Mouse (Mus musculus) left cerebral cortex, postnatal 36 days (tissue): ENCODE results near the gene Magi1. TPM values are rescaled to one million over a fixed set of nuclear protein-coding genes. Genes with fewer than 3 reads are reported as not detected.

Experiments used
- DNase-seq, 2 experiments: peaks; one replicate each; pipeline ENCODE4 v3.0.0; 2021 to 2022; ENCODE audit warnings: low spot score in 2 of 2, mixed read lengths in 1 of 2
- intact Hi-C: fragments of 180-260 bp; cut with DNase I; formaldehyde crosslinking; loops from one replicate; pipeline ENCODE4 v1.15.1; 2025
- total RNA-seq, 2 experiments: library from RNA; stranded (reverse); gene quantifications; 2 replicates each; pipeline ENCODE4 v1.2.3; 2021

Magi1 gene
- total RNA-seq, 2 experiments from 2014 or later: 81.0 to 87.5 TPM

DNA sequence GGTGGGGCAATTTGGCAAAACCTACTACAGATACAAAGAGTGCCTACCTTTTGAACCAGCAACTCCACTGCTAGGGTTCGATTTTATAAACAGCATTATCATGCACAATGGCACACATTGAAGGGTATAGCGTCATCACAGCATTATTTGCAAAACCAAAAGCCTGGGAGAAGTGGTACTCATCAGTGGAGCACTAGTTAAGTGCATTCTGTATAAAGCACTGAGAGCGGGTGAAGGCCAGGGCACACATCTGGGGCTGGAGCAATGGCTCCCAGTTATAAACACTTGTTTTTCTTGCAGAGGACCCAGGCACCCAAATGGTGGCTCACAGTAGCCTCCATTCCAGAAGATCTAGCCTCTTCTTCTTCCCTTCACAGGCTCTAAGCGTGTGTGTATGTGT lies 67.9 kb downstream of the Magi1 start:
- intact Hi-C loops: no loop called here
- DNase-seq: no peak

DNA sequence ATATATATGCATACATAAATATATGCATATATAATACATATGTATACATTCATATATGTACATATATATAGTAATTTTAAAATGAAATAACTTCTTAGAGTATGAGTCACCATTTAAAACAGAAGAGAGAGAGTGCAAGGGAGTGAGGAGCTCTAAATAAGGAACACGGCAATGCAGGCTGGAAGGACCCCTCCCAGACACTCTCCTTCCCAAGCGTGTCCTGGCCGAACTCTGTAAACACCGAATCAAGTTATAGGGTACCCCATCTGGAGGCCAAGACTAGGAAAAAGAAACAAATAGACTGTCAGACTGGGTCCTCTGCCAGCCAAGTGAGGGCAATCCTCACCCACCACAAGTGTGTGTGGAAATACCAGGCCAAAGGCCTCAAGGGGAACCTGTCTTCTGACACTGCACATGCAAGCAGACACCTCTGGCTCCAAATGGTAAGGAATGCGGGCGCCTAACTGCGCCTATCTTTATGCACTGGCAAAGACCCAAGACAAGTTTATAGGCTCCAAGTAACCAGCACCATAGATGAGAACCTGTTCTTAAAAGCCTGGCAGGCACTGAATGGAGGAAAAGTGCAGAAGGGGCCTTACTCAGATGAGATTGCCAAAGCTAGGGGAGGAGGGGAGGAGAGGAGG lies 68.7 kb downstream of the Magi1 start:
- intact Hi-C loops: no loop called here
- DNase-seq: no peak

DNA sequence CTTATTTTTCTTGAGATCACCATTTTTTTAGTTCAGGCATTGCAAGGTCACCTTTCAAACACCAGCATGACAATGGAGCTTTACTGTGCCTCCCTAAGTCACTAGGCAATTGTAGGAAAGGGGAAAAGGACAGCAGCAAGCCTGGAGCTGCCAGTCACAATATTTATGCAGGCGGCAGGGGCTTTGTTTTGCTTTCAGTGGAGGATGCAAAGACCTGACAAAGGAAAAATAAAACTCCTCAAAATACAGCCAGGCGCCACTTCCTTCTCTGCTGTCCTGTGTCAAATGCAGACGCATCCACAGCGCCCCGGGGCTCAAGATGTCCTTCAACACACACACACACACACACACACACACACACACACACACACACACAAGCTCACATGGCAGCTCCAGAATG lies 77.8 kb downstream of the Magi1 start:
- DNase-seq: no peak
- intact Hi-C loops: no loop called here

DNA sequence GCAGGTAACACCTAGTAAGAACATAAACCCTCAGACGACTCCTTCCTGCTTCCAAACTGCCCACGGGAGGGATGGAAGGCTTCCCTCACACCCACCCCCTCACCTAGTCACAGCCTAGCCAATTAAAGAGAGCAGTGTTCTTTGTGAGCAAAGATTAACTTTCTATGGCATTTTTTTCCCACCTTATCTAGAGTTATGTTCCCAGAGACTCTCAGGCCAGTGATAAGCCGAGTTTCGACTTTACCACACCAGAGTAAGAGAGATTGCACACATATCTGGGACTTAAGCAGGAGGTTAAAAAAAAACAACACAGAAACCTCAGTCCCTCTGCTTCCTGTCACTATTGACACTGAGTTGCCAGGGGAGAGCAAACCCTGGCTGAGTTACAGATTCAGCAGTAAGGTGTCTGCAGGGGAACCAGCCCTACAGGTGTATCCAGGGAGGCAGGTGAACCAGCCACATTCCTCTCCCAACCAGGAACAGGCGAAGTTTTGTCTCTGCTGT lies 80.0 kb downstream of the Magi1 start:
- intact Hi-C loops: no loop called here
- DNase-seq: no peak

DNA sequence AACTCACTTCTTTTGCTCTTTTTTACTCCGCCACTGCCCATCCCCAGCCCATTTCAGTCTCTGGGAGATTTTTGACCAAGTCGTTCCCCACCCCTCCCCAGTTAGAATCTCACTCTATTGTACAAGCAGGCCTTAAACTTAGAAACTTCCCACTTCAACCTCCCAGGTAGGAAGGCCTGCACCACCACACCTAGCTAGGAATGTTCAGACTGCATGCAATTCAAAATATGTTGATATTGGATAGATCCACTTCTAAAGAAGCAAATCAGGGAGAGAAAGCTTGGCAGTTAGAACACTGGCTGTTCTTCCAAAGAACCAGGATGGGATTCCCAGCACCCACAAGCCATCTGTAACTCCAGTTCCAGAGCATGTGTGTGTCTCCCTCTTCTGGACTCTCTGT lies 81.8 kb downstream of the Magi1 start:
- intact Hi-C loops: no loop called here
- DNase-seq: no peak

DNA sequence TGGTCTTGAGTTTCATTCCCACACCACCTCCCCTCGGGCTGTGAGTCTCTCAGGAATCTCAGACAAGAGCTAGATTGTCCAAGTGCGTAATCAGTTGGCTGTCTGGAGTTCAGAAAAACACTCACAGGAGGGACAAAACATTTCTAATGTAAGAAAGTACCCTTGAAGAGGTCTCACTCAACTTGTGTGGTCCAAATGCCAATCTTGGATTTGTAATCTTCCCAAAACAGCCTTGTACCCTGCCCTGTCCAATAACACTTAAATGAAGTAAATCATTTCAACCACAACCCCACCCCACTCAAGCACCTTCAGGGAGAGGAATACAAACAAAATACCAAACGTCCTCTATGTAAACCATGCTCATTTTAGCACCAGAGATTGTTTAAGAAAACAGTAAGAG lies 82.8 kb downstream of the Magi1 start:
- intact Hi-C loops: no loop called here
- DNase-seq: no peak

DNA sequence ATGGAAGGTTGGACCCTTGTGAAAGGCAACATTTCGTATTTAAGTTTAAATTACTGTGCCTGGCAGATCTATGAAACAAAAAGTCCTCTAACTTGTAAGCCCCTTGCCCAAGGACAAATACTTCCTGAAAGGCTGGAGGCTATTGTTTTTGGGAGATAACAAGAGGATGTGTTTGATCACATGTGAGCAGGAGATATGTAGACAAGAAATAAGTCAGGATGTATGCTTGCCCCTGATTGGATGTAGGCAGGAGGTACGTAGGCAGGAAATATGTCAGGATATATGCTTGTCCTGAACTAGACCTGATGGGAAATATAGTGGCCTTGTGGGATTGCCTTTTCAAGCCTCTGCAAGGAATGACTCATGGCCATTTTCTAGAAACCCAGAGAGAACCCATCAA lies 84.0 kb downstream of the Magi1 start:
- intact Hi-C loops: no loop called here
- no peak for DNase-seq

DNA sequence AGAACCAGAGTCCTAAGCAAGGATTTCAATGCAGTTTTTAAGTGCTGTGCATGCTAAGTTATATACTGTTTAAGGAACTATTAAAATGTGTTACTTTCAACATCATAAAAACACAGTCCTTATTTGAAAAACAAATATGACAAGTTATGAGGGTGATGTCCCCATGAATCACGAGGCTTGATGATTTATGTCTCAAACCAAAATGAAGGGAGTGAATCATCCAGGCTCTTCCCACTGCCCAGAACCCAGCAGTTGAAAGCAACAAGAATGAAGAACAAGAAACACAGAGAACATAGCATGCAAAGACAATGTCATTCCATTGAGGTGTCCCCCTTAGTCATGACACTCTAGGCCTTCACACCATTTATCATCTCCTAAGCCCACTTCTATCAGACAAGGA lies 85.9 kb downstream of the Magi1 start:
- no peak for DNase-seq
- intact Hi-C loops: no loop called here

DNA sequence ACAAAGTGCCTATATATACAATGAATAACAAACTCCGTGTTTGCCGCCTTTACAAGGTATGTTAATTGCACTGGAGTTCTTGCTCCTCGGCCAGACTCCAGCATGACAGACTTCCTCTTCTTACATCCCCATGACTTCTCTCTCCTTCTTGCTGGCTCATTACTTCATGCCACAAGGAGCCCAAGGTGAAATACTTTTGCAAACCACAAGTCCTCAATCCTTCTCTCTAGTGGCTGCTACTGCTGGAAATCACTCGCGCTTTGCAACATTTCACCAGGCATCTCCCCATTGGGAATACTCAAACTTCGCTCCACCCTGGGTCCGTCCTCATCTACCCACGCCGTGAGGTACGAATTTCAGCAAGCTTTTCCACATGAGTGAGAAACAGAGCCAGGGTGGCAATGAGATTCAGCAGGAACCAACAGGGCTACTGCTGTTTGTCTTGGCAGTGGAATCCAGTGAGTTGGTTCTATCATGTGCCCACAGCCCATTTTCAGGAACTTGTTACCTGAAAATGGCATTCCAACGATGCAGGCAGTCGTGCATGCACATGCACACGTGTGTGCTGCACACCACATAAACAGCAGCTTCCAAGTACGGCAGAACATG lies 88.3 kb downstream of the Magi1 start:
- intact Hi-C loops: no loop called here
- no peak for DNase-seq

DNA sequence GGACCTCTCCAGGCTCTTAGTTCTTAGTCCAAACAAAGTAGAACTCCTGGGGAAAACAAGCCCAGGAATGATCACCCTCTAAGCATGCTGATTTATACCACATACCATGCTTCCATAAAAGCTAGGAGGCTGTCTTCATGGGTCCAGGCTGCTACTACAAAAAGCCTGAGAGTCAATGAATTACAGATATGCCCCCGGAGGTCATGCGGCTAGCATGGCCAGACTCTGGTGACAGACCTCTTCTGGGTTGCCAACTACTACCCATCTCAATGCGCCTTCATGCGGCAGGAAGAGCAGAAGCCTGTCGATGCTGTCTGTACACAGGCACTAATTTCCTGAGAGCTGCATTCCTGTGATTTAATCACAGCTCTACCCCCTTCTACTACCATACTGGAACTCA lies 92.9 kb downstream of the Magi1 start:
- no peak for DNase-seq
- intact Hi-C loops: no loop called here

DNA sequence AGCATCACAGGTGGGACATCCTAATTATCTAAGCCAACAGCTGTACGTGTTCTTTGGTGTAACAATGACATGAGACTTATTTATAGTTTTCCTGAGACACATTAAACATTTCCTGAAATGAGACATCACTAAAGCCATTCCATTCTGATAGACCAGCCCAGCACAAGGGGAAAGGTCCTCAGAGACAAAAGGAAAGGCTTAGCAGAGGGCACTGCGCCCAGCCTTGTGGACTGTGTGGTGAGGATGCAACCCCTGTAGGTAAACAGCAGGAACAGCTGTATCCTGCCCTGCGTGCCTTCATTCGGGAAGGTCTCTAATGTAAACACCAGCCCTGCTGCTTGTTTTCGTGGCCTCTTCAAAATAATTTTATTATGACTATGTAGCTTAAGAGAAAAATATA lies 94.3 kb downstream of the Magi1 start:
- intact Hi-C loops: no loop called here
- no peak for DNase-seq

DNA sequence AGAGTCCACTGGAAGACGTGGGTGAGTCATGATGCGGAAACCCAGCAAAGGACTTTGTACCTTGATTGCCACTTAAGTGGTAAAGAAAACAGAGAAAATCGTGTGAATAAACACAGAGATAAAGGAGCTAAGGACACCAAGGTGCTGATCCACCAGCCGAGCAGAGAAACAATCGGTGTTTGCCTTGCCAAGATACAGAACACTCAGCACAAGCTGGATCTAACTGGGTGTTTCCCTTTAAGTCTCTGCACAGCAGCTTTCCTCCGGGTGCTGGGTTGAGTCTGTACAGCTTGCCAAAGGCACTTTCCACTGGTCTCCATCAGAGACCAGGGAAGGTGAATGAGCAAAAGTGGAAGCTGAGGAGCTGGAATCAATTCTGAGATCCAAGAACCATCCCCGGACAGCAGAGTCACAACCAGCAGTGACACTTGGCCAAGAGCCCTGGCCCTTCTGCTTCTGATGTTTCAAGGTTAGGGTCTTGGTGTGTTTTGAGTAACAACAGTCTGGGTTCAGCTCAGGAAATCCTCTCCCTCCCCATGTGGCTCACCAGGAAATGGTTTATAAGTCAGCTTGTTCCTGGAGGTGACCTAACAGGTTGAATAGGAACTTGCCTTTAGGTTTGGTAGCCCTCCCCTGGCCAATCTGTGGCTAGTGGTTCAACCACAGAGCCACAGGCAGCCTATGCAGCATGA lies 96.9 kb downstream of the Magi1 start:
- intact Hi-C loops: no loop called here
- DNase-seq: no peak

DNA sequence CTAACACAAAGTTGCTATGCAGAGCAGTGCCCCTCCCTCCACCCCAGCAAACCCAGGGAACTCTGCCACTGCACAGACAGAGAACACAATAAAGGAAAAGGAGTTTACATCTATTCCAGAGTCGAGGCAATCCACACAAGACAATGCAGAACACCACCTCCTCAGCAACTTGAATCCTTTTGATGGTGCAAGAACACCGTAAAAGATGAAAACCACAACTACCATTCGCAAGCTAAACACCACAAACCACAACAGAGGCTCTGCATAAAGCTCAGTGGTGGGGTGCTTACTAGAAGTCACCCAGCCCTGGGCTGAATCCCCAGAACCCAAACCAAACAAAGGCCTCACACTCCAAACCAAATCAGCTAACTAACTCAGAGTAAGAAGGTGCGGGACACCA lies 99.4 kb downstream of the Magi1 start:
- intact Hi-C loops: no loop called here

DNA sequence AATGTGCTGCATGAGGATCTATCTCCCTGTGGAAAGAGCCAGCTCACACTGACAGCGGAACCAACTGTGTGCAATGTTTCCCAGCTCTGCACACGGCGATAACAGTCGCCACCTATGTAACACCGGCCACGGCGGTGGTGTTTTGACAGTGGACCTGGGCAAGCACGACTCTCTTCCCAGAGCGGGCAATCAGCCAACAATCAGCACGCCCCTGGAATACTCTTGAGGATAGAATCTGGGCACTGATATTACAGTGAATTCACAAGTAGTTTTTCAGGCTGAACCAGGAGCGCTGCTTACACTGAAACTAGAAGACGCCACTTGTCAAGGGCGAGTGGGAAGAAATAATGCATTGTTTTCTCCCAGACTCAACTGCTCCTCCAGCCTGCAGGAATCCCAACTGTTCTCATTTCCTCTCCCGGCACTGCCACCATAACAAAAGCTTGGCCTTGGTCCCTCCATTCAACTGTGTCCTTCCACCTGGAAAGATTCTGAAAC lies 100.3 kb downstream of the Magi1 start:
- no peak for DNase-seq
- intact Hi-C loops: no loop called here

More for the DNA sequence above, 99.4 kb downstream of the Magi1 start:
- no peak for DNase-seq

DNA sequence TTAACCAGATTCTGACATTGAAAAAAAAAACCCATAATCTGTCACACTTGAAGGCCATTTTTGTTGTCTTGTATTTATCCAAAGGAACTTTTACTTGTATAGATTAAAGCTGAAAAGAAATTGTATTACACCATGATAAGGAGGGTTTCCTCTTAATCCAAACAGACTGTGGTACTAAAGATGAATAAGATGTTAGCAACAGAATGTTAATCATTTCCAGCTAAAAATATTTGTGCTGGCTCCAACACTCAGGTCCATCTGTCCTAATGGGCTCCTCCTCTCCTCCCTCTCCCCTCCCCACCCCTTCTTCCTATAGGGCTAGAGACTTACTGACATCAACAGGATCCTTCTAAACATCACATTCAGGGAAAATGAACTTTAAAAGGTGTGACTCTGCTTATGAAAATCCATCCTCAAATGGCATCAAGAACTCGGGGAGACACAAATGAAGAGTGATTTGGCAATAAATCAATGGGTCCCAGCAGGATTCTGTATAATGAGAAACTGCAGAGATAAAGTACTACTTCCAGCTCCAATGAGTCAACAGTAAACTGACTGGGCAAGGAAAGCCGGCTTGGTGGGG lies 102.0 kb downstream of the Magi1 start:
- DNase-seq: no peak
- intact Hi-C loops: no loop called here

DNA sequence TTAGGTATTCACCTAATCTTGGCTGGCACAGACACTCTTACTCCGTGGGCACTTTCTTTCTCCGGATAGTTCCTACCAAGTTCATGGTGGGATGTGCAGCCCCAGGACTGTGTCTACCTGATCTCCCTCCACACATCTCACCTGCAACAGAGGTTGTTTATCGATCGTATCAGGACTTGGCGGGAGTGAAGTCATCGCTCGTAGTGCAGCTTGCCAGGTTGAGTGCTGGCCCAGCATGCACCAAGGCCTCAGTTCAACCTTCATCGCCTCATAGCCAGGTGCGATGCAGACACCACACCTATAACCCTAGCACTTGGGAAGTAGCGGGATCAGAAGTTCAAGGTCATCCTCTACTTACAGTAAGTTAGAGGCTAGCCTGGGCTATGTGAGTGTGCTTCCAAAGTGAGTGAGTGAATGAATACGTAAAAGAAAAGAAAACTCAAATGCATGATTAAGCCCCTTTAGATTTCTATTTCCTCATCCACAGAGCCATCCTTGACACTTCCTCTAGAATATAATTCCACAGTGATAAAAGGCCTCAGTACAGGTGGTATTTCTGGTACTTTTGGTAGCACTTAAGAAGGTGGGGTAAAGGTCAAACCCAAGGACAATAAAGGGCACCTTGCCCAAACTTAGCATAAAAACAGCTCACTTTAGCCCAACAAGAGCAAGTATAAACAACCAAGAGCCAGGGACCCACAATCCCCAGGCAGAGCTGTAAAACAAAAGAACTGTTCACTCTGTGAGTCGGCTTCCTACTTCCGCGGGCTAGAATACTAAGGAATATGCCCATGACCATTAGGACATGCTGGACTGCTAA lies 103.2 kb downstream of the Magi1 start:
- no peak for DNase-seq
- intact Hi-C loops: no loop called here

DNA sequence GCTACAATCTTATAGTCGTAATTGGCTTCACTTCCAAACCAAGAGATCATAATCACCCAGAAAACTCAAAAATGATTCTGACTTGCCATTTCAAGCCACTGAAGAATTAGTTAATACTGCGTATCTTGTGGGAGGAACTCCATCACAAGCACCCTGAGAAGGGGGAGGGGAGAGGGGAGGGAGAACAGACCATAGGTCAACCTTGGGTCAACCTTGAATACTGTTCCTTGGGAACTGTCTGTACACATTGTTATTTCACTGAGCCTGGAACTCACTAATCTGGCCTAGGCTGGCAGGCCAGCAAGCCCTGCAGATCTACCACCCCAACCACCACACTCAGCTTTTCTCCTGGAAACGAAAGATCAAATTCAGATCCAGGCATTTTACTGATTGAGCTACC lies 106.2 kb downstream of the Magi1 start:
- no peak for DNase-seq
- intact Hi-C loops: no loop called here

DNA sequence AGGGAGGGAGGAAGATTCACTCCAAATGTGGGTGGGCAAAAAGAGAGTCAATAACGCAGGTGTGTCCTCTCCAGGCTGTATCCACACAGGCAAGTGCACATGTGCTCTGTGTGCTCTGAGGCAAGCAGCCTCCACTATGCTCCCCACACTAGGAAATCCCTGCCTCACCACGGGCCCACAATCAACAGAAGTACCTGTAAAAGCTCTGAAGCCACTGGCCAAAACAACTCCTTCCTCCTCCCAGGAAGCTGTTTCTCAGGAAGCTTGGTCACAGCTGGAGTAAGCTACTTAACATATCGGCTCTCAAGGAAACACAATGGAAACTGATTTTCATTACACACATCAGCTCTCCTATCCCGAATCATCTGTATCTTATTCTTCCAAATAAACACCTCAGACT lies 107.0 kb downstream of the Magi1 start:
- intact Hi-C loops: no loop called here
- DNase-seq: no peak

DNA sequence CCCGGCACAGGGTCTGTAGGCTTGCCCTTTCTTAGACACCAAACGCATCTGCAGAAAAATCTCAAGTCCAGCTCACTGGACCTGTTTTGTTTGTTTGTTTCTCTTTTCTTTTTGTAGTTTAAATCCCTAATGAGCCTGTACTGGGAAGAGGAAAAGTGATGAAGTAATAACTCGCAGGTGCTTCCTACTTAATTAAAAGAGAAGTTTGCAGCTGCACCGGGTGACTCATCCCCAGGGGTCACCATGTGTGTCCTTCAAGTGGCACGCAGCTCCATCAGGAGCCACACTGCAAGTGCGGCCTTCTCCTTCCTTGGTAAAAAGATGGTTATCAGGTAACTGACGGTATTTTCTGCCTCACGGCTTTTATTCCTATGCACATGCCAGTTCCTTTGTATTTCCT lies 112.5 kb downstream of the Magi1 start:
- no peak for DNase-seq
- intact Hi-C loops: no loop called here
